Mouse (Mus musculus) T-helper 1 cell (primary cell): ENCODE data around the gene Prex1.

Experiments used
- in situ Hi-C: fragments of 300-600 bp; cut with MboI, MseI; formaldehyde crosslinking; loops from one replicate; pipeline ENCODE4 v1.15.1; 2025; ENCODE audit warnings: high pct_unique_total_duplicates

Gene Prex1

DNA sequence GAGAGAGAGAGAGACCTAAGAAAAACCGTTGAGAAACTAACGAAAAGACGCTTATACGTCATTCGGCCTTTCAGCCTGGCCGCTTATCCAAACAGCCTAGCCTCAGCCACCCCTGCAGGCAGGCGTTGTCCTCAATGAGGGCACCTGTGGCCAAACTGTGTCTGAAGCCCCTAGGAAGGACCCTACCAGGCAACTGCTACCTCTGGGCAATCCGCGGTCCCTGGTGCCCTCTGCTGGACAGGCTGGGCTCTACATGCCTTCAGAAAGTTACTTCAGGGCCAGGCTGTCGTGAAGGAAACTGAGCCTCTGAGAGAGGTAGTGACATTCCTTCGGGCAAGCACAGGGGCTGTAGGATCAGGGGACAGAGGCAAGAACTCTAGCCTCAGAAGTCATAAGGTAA, 149.2 kb downstream of the Prex1 start:
- in situ Hi-C loops = loop anchor here (5.0 kb wide), 1 partner anchor 477 kb away; no protein-coding TSS in a partner anchor

GRCm38 (mm10) chr2:166563890-166564289, 149.7 kb downstream of the Prex1 start:
- in situ Hi-C loops = loop anchor here (5.0 kb wide), 1 partner anchor 477 kb away; no protein-coding TSS in a partner anchor

GRCm38 (mm10) chr2:166563076-166563475, 150.6 kb downstream of the Prex1 start:
- in situ Hi-C loops = loop anchor here (5.0 kb wide), 1 partner anchor 476 kb away; no protein-coding TSS in a partner anchor

DNA sequence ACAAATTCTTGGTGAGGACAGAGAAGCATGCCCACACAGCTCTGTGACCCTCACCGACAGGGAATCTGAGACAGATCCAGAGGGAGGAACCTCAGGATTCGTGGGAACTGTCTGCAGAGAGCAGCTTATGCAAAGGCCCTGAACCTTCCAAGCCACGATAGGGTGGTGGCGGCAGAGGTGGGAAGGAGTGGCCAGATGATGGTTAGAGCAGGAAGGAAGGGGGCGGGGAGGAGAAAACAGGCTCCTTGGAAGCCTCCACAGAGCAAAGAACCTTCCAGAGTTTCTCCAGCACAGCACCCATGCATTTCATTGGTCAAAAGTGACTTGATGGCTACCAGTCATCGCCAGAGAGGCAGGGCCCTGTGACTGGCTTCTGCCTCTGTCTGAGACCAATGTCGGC, 151.9 kb downstream of the Prex1 start:
- in situ Hi-C loops = loop anchor here (5.0 kb wide), 1 partner anchor 474 kb away; no protein-coding TSS in a partner anchor

- in situ Hi-C loops = loop anchor here (5.0 kb wide), 1 partner anchor 474 kb away; no protein-coding TSS in a partner anchor
Observed at GRCm38 (mm10) chr2:166560826-166561225, 152.8 kb downstream of the Prex1 start.

DNA sequence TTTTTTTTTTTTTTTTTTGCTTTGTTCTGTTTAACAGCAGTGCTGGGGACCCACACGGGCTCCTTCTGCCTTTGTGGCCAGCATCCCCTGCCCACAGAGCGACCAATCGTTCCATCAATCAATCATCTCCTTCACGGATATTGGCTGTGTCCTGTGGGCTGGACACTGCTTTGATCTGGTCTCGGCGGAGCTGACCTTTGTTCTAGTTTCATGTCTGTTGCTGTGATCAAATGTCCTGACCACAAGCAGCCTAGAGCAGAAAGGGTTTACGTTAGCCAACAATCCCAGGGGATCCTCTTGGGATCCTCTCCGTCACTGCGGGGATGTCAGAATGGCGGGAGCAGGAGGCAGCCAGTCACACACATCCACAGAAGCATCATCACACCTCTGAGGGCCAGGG, 154.1 kb downstream of the Prex1 start:
- in situ Hi-C loops = loop anchor here (5.0 kb wide), 1 partner anchor 1237 kb away; no protein-coding TSS in a partner anchor

DNA sequence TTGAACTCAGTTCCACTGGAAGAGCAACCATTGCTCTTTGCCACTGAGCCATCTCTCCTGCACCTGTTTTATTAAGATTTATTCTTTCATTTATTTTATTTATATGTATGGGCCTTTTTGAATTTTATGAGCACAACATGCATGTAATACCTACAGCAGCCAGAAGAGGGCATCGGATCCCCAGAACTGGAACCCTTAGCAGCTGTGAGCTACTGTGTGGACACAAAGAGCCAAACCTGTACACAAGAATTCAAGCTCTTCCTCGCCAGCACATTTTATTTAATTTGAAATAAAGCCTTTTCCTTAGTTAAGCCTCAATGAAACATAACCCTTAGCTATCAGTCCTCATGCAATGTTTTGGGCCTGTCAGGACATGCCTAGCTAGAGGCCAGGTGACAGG, 158.1 kb downstream of the Prex1 start:
- in situ Hi-C loops = loop anchor here (5.0 kb wide), 1 partner anchor 1233 kb away; no protein-coding TSS in a partner anchor

GRCm38 (mm10) chr2:166554169-166554505, 159.5 kb downstream of the Prex1 start:
- in situ Hi-C loops = no loop called here

GRCm38 (mm10) chr2:166553502-166554168, 160.0 kb downstream of the Prex1 start:
- in situ Hi-C loops = no loop called here

- in situ Hi-C loops = no loop called here
Observed at GRCm38 (mm10) chr2:166552657-166553056, 161.0 kb downstream of the Prex1 start.

DNA sequence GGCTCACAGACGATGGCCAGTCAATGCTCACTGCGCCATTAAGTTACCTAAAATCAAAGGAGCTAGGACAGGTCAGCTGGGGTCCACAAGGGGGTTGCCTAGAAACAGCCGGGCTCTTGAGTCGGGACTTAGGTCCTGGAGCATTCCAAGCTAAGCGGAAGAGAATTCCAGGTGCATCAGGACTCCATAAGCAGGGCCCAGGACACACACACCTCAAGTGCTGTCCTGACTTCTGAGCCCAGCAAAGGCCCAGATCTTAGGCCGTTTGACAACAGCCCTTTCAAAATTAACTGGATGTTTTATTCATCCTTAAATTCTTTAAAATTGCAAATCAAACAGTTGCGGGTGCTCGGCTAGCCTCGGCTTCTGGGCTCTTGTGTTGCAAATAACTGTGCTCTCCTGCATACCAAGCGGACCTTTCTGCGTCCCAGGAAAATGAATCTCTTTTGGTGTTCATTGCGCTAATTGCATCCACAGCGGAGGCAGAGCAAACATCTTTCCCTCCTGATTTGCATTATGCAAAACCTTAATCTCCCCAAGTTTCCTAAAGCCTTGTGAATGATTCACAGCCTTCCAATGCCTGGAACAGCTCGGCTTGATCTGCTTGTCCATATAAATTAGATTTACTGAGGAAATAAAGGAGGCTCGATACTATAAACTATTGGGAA, 161.7 kb downstream of the Prex1 start:
- in situ Hi-C loops = no loop called here

DNA sequence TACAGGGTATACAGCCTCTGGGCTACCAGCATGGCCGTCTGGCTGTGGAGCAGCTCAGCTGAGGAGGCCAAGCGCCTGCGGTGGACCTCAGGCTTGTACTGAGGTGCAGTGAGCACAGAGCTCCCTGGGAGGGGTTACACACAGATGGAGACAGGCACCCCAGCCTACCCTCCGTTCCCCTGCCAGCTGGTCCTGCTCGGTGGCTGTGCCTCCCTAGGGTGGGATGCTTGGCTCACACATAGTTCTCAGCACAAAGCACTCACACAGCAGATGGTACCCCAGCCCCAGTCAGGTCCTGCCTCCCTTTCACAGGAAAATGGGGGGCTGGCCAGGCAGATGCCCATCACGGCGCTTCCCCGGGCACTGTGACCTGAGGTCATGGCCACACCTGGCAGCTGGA, 163.8 kb downstream of the Prex1 start:
- in situ Hi-C loops = no loop called here

GRCm38 (mm10) chr2:166549069-166549468, 164.6 kb downstream of the Prex1 start:
- in situ Hi-C loops = no loop called here

GRCm38 (mm10) chr2:166545580-166545979, 168.1 kb downstream of the Prex1 start:
- in situ Hi-C loops = no loop called here

DNA sequence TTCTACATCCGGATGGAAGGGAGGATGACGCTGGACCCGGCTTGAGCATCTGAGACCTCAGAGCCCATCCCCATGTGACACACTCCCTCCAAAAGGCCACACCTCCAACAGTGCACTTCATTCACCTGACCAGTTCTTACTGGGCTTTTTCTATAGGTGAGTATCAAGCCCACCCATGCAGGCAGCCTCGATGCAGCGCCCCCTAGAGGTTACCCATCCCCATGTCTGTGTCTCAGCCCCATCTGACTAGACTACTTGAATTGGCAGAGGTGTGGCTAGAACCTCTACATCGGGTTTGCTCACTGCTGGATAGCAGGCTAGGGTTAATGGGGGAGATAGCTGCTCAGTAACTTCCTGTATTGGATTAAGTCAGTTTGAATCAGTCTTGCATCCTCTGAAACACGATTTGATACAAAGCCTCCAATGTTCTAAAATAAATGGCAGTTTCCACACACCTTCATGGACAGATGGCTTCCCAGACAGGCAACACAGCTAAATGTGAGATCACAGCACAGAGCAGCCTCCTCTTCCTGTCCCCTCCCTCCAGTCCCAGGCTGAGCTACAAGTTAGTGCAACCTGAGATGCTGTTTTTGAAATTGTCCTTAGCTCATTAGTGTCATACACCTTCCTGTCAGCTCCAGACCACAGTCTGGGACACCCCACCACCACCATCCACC, 168.9 kb downstream of the Prex1 start:
- in situ Hi-C loops = no loop called here

GRCm38 (mm10) chr2:166541112-166541928, 172.3 kb downstream of the Prex1 start:
- in situ Hi-C loops = no loop called here

- in situ Hi-C loops = no loop called here
Observed at GRCm38 (mm10) chr2:166540216-166540615, 173.4 kb downstream of the Prex1 start.

DNA sequence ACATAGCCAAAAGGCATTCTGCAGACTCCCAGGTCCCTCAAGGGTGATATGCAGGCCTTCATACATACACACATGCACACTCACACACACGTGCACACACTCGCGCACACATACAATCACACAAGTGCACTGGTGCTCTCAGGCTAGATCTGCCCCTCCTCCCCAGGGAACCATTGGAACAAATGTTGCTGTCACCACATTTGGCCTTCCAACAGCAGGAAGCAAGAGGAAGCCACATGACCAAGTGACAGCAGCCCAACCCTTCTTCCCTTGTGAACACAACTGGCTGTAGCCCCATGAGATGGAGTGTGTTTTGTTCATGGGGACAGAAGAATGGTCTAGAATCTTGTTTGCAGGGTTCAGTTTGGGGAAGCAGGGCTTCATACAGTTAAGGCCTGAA, 176.7 kb downstream of the Prex1 start:
- in situ Hi-C loops = no loop called here

DNA sequence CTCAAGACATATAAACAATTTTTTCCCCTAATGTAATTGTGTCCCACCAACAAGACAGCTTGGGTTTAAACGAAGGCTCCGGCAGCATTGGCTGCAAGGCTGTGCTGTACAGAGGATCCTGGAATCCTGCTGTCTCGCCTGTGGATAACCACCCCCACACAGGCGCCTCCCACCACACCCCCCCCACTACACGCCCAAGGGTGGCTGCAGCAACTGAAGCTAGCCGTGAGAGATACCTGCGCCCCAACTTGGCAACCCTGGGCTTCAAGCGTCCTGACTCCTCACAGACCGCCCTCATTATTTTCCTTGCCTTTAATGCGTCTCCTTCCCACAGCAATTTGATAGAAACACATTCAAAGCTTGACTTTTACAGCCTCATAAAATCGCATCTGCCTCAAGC, 178.1 kb downstream of the Prex1 start:
- in situ Hi-C loops = no loop called here

DNA sequence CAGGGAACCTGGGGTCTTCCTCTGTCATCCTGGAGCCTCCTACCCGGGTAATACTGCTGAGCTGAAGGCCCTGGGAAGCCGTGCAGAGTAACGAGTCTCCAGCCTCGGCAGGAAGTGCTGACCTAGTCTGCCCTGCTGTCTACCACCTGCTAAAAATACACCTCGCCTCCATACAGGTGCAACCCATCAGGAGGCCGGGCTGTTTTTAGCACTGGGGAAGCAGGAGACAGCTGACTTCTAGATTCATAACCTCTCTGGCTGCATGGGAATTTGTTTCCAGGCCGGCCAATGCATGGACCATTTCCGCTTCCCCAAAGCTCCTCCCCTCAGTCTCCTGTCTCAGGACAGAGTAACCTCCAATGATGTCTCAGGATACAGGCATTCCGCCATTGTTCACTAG, 187.4 kb downstream of the Prex1 start:
- in situ Hi-C loops = no loop called here

- in situ Hi-C loops = no loop called here
Observed at GRCm38 (mm10) chr2:166523156-166523890, 190.3 kb downstream of the Prex1 start.
